Mouse (Mus musculus) C3H10T1/2 (cell line): ENCODE data around the gene Misp. TPM values are rescaled to one million over a fixed set of nuclear protein-coding genes. Genes with fewer than 3 reads are reported as not detected.

ENCODE experiments used
- polyA plus RNA-seq, 2 experiments: library from polyadenylated mRNA; unstranded; fragments of >200 nt; fragmentation: generic; extraction: Trizol; gene quantifications; one replicate each; pipeline ENCODE4 v1.2.1; 2012; ENCODE audit warnings: missing spikeins in 2 of 2

Misp gene
- under 1 TPM; 0.04 to 0.12 TPM for polyA plus RNA-seq

DNA sequence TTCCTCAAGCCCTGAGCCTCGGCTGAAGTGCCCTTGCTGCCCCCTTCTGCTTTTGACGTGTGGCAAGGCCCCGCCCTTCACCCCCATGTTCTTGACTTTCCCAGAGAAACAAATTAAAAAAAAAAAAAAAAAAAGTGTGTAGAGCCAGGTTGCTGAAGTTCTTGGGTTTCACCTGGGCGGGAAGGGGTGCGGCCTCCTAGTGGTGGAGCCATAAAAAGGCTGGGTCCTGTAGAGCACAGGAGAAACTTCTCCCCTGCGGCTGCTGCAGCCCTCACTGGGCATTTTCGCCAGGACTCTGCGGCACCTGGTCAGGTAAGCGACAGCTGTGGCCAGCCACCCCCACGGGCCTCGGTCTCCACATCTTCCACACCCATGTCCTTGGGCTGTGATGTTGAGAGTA is at the start of gene Misp:
Gene Misp, plus strand, starts transcription at position 208 of the 400 bp plus-strand sequence.

DNA sequence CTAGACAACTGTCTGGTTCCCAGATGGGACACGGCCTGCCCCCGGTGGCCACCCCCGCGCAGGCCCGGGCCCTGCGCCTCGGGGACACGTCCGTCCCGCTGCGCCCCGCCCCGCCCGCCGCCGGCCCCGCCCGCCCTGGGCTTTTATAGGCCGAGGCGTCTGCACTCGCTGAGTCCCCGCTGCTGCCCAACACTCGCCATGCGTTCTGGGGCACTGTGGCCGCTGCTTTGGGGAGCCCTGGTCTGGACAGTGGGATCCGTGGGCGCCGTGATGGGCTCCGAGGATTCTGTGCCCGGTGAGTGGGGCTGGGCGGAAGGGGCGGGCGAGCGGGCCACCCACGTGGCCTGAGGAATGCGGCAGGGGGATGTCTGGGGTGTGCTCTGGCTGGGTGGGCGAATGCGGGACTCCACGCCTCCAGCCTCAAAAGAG is 43.7 kb upstream of the Misp start, which contains the start of gene Fstl3:
Gene Fstl3, plus strand, starts transcription at position 170 of the 429 bp plus-strand sequence.

DNA sequence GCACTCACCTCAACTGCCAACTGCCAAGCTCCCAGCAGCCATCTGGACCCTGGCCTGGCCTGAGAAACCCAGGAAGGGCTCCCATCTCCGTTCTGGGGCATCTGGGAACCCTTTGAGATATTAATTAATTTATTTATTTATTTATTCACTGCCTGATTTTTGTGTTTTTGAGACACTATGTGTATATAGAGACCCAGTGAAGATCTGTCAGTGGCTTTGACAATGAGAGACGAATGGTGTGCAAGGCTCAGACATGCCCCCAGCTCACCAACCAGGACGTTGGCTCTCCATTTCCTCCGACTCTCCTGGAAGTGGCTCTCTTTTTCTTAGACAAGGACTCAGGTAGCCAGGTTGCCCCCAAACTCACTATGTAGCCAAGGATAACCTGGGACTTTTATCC is 29.9 kb upstream of the Misp start, which contains the start of gene Prss57:
Gene Prss57, minus strand, starts transcription at position 101 of the 400 bp plus-strand sequence.

DNA sequence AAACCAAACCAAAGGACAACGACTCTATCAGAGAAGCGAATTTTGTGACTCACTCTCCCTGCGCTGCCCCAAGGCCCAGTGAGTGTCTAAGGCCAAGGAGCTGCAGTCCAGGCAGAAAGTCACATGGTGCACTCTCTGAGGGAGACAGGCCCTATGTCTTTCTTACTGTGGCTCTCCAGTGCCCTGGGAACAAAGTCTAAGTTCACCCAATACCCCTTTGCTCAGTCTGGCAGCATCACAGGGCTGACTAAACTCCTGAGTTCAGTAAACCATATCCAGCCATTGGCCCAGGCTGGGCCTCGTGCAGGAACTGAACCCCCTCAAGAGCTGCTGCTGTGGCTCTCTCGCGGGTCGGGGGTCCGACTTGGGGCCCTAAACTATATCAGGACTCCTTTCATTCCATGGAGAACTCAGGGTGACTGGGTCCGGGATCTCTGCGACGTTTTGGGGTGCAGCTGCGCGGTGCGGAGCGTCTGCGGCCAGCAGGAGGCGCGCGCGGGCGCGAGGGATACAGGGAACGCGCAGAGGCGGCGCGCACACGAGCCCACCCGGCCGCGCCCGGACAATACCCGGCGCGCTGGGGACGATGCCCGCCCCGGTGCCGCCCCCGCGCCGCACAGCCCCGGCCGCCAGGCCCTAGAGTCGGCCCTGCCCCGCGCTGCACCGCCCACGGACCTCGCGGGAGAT is 27.6 kb upstream of the Misp start, which contains the start of gene Palm:
Gene Palm, plus strand, starts transcription at position 522 of the 687 bp plus-strand sequence.

DNA sequence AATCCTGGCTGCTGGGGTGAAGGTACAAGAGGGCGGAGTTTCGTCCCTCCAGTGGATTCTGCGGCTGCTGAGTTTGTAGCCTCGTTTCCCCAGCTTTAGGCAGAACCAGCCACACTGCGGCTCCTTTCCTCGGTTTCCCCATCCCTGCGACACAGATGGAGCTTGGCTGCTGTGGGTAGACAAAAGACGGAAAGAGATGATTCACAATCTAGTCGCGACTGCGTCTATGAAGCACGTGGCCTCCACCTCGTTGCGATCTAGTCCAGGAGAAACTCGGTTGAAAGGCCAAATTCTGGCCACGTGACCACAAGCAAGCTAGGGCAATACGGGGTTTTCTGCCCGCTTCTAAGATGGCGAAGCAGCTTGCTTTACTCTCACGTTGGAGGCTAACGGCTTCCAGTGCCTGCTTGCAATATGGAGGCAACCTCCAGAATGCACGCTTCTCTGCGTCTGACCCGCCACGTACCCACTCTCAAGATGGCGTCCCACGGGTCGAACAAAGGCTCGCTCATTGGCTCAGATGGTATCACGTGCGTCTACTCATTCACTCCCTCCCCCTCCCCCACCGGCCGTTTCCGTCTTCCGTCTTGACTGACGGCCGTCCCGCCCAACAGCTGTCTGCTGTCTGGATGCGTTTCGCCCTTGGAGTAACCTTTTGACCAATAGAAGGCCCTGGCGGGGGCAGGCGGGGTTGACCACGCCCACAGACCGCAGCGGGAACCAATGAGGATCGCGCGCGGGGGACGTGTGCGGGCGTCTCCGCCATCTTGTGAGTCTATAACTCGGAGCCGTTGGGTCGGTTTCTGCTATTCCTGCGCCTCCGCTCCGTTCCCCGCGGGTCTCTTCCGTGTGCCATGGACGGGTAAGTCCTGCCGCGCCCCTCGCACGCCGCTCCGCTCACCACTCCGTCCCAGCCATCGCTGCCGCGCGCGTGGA is 33.3 kb downstream of the Misp start, which contains the start of gene Ptbp1:
Gene Ptbp1, plus strand, starts transcription at position 568 of the 936 bp plus-strand sequence.

DNA sequence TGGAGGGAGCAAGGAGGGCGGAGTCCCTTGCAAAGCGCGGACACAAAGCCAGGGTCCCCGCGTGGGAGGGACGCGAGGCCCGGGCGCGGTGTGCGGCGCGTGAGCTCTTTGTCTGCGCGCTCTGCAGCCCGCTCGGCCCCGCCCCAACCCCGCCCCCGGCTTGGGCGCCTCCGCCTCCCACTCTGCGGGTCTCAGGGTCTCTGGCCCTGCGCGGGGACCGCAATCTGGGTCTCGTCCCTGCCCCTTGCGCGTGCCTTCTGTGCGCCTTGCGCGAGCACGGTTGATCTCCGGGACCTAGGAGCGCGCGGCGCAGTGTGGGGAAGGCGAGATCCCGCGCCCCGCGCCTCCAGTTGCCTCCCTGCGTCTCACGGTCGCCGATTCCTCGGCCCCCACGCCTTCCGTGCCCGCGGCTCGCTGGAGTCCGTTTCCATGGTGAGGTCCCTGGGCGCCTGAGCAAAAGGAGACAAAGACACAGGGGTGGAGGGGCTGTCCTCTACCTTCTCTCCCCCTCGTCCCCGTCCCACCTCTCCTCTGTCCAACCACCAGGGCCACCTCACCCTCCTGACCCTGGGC is 53.6 kb downstream of the Misp start, which contains the start of the genes Prtn3 and Plppr3:
Gene Prtn3, plus strand, starts transcription at position 187 of the 573 bp plus-strand sequence.
Gene Plppr3, minus strand, starts transcription at position 345 of the 573 bp plus-strand sequence.

Other genes starting within 250 kb of the Misp start
- under 1 TPM in 1 of 2 experiments, not detected in 1; 0.04 TPM for gene Theg, start 233.7 kb upstream of the Misp start, polyA plus RNA-seq
- under 1 TPM; 0.37 to 0.70 TPM for gene C2cd4c, start 207.0 kb upstream of the Misp start, polyA plus RNA-seq
- 1 to 10 TPM; 4.1 to 7.6 TPM for gene Shc2, start 183.1 kb upstream of the Misp start, polyA plus RNA-seq
- gene Odf3l2, start 175.3 kb upstream of the Misp start, polyA plus RNA-seq: under 1 TPM; 0.02 to 0.12 TPM
- under 1 TPM in 1 of 2 experiments, not detected in 1; 0.15 TPM for gene Madcam1, start 156.4 kb upstream of the Misp start, polyA plus RNA-seq
- 100 to 1,000 TPM; 144 to 166 TPM for gene Tpgs1, start 151.6 kb upstream of the Misp start, polyA plus RNA-seq
- 100 to 1,000 TPM in 1 of 2 experiments, 10 to 100 TPM in 1; 90.7 to 532 TPM for gene Cdc34, start 138.8 kb upstream of the Misp start, polyA plus RNA-seq
- 1 to 10 TPM in 1 of 2 experiments, under 1 TPM in 1; 0.26 to 1.4 TPM for gene Gzmm, start 132.0 kb upstream of the Misp start, polyA plus RNA-seq
- 1,000 to 10,000 TPM in 1 of 2 experiments, 100 to 1,000 TPM in 1; 956 to 1,508 TPM for gene Bsg, start 116.5 kb upstream of the Misp start, polyA plus RNA-seq
- 1 to 10 TPM; 2.8 to 4.9 TPM for gene Hcn2, start 104.4 kb upstream of the Misp start, polyA plus RNA-seq
- gene Polrmt, start 74.4 kb upstream of the Misp start, polyA plus RNA-seq: 10 to 100 TPM; 66.4 to 68.7 TPM
- gene Fgf22, start 65.9 kb upstream of the Misp start, polyA plus RNA-seq: under 1 TPM; 0.05 to 0.19 TPM
- gene Rnf126, start 54.0 kb upstream of the Misp start, polyA plus RNA-seq: 100 to 1,000 TPM in 1 of 2 experiments, 10 to 100 TPM in 1; 81.0 to 105 TPM
- 1 to 10 TPM; 4.7 to 6.0 TPM for gene Fstl3, start 43.7 kb upstream of the Misp start, polyA plus RNA-seq
- gene Prss57, start 30.0 kb upstream of the Misp start, polyA plus RNA-seq: under 1 TPM; 0.07 to 0.27 TPM
- gene Palm, start 27.4 kb upstream of the Misp start, polyA plus RNA-seq: 100 to 1,000 TPM in 1 of 2 experiments, 10 to 100 TPM in 1; 79.5 to 140 TPM
- 100 to 1,000 TPM; 188 to 194 TPM for gene Ptbp1, start 33.4 kb downstream of the Misp start, polyA plus RNA-seq
- 1 to 10 TPM in 1 of 2 experiments, not detected in 1; 2.4 TPM for gene Prtn3, start 53.5 kb downstream of the Misp start, polyA plus RNA-seq
- gene Plppr3, start 53.6 kb downstream of the Misp start, polyA plus RNA-seq: 1 to 10 TPM in 1 of 2 experiments, under 1 TPM in 1; 0.34 to 8.2 TPM
- gene Elane, start 65.3 kb downstream of the Misp start, polyA plus RNA-seq: under 1 TPM in 1 of 2 experiments, not detected in 1; 0.06 TPM
- under 1 TPM in 1 of 2 experiments, not detected in 1; 0.05 TPM for gene Cfd, start 69.9 kb downstream of the Misp start, polyA plus RNA-seq
- gene Med16, start 87.9 kb downstream of the Misp start, polyA plus RNA-seq: 10 to 100 TPM; 43.2 to 83.7 TPM
- gene Gm26602, start 89.9 kb downstream of the Misp start, polyA plus RNA-seq: not detected
- gene Kiss1r, start 96.0 kb downstream of the Misp start, polyA plus RNA-seq: 1 to 10 TPM in 1 of 2 experiments, under 1 TPM in 1; 0.13 to 3.3 TPM
- gene R3hdm4, start 100.2 kb downstream of the Misp start, polyA plus RNA-seq: 100 to 1,000 TPM in 1 of 2 experiments, 10 to 100 TPM in 1; 61.0 to 121 TPM
- gene Arid3a, start 106.1 kb downstream of the Misp start, polyA plus RNA-seq: under 1 TPM; 0.29 to 0.85 TPM
- 100 to 1,000 TPM in 1 of 2 experiments, 10 to 100 TPM in 1; 29.0 to 130 TPM for gene Wdr18, start 139.2 kb downstream of the Misp start, polyA plus RNA-seq
- gene Grin3b, start 149.7 kb downstream of the Misp start, polyA plus RNA-seq: under 1 TPM; 0.12 to 0.79 TPM
- gene Tmem259, start 163.3 kb downstream of the Misp start, polyA plus RNA-seq: 100 to 1,000 TPM; 105 to 141 TPM
- gene Cnn2, start 167.6 kb downstream of the Misp start, polyA plus RNA-seq: 100 to 1,000 TPM; 426 to 430 TPM
- gene Abca7, start 175.5 kb downstream of the Misp start, polyA plus RNA-seq: 1 to 10 TPM; 3.5 to 8.4 TPM
- under 1 TPM; 0.58 to 0.84 TPM for gene Arhgap45, start 195.7 kb downstream of the Misp start, polyA plus RNA-seq
- 100 to 1,000 TPM; 195 to 403 TPM for gene Polr2e, start 218.8 kb downstream of the Misp start, polyA plus RNA-seq
- gene Gpx4, start 226.2 kb downstream of the Misp start, polyA plus RNA-seq: 1,000 to 10,000 TPM; 1,157 to 1,905 TPM